Mouse (Mus musculus) testis, adult 2 months (tissue): ENCODE results near the gene Fam160a2.

Source experiments
- CTCF ChIP-seq: fragments of 200-500 bp; IDR thresholded peaks from 2 replicates; pipeline ENCODE4 v1.5.1; 2012; ENCODE audit warnings: low read depth, mild to moderate bottlenecking, inconsistent platforms, low read length, moderate library complexity; ENCODE audit not compliant: control insufficient read depth, insufficient read depth, insufficient replicate concordance
- POLR2A ChIP-seq: fragments of 200-500 bp; IDR thresholded peaks from 2 replicates; pipeline ENCODE4 v1.6.1; 2012; ENCODE audit warnings: low read depth, mild to moderate bottlenecking, inconsistent platforms, low read length, moderate library complexity; ENCODE audit not compliant: control insufficient read depth

GRCm38 (mm10) chr7:105361713-105362112, 38.1 kb downstream of the Fam160a2 start:
- no peak for TF ChIP-seq CTCF
- TF ChIP-seq POLR2A, result no peak
